Mouse (Mus musculus) lung, adult 18-20 months (tissue): ENCODE measurements around the gene Rufy1.
"Not testable (repeated sequence)": the region's sequence is repeated elsewhere in the genome, so short reads cannot be mapped to it uniquely, and the experiment has no call there.

Experiments used
- DNase-seq, 2 experiments: peaks; one replicate each; pipeline ENCODE4 v3.0.0; 2022; ENCODE audit warnings: mixed read lengths in 2 of 2

Gene Rufy1

DNA sequence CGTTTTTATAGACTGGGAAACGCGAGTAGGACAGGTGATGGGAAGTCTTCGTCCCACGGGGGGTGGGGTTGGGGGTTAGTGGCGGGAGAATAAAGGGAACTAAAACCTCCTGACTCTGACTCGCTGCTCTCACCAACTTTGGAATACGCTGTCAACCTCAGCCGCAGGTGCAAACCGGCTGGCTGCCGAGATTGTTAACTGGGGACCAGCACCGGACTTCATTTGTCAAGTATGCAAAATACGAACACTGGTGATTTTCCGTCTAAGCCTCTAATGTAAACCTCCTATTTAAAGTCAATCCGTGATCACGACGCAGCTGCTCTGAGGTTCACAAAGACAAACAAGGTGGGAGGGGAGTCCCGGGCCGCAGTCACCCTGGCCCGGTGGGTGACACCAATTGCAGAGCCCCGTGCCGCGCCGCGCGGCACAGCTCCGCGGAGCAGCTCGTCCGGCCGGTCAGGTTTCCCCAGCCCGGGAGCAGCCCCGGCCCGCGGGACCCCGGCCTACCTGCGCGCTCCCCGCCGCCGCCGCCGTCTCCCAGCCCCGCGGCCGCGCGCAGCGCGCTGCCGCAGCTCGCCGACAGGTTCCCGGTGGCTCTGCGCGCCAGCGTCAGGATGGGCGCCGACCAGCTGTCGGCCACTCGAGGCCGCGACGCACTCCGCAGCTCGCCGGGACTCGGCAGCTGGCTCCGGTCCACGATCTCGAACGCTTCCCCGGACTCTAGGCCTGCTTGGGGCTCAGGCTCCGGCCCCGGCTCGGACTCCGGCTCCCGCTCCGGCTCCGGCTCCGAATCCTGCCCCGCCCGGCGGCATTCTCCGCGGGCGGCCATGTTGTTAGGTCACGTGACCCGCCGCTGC, at the start of gene Rufy1:
Rufy1 (minus strand) TSS at position 849 of the 857 bp plus-strand sequence.
- peak; percentile 85 for DNase-seq

GRCm38 (mm10) chr11:50478072-50478471, 47.1 kb upstream of the Rufy1 start:
- no peak for DNase-seq

- no peak for DNase-seq
Observed at GRCm38 (mm10) chr11:50477486-50478070, 46.7 kb upstream of the Rufy1 start.

- no peak for DNase-seq
Observed at GRCm38 (mm10) chr11:50476971-50477370, 46.0 kb upstream of the Rufy1 start.

DNA sequence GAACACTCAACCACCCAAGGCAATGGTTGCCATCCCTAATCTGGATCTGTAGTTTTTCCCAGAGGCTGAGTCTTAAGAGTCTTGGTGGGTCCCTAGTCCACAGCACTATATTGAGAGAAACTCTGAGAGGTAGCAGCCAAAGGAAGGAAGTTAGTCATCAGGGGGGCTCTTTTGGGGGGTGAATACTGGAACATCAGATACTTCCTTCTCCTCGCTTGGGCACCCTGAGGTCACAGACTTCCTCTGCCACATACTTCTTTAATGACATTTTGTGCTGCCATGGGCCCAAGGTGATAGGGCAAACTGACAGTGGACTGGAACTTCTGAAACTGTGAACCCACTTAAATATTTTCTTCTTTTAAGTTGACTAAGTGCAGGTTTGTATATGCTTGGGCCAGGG, 43.0 kb upstream of the Rufy1 start:
- no peak for DNase-seq

- DNase-seq = no peak
Observed at GRCm38 (mm10) chr11:50472161-50472939, 41.4 kb upstream of the Rufy1 start.

- no peak for DNase-seq
Observed at GRCm38 (mm10) chr11:50461481-50461880, 30.6 kb upstream of the Rufy1 start.

- no peak for DNase-seq
Observed at GRCm38 (mm10) chr11:50459250-50459649, 28.3 kb upstream of the Rufy1 start.

GRCm38 (mm10) chr11:50457111-50457911, 26.4 kb upstream of the Rufy1 start:
- DNase-seq = peak; percentile 30 to 39

DNA sequence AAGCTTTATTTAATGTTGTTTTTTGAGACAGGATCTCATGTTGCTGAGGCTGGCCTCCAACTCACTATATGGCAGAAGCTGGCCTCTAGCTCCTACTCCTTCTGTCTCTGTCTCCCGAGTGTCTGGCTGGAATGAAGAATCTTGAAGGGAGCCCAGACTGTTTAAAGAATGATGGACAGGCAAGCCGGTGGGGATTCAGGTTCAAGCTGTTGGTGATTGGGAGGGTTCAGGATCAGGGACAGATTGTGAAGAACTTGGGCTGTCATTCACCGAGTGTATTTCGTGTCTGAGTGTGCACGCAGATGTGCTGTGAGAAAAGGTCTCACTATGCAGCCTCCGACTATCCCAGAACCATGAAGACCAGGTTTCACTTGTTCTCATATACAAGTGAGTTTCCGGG, 25.5 kb upstream of the Rufy1 start:
- no peak for DNase-seq

GRCm38 (mm10) chr11:50454934-50455333, 24.0 kb upstream of the Rufy1 start:
- DNase-seq = no peak

DNA sequence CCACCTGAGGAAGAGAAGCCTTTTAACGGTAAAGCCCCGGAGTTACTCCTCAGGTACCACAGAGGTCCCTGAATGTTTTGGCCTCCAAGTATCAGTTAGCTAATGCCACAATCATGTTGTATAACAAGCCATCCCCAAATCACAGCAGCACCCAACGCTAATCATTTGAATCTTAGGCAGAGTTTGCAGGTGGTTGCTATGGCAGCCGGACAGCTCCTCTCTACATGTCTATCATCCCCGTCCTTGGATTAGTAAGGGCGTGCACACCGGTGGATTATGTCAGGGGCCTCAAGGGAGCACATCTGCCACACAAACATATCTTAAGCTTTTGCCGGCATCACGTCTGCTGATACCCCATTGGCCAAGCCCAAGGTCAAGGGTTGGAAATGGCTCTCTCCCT, 19.3 kb upstream of the Rufy1 start:
- no peak for DNase-seq

DNA sequence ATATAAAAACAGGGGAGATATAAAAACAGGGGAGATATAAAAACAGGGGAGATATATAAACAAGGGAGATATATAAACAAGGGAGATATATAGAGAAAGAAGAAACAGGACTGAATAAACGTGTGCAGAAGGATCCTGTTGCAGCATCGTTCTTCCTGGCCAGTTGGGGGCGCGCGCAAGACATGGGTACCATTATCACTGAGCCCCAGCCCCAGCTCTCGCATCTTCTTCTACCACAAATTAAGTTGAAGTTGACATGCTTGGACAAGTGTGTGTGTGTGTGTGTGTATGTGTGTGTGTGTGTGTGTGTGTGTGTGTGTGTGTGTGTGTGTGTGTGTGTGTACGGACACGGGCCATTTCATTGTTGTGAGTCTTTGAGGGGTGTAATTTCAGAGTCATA, 17.2 kb upstream of the Rufy1 start:
- not testable (repeated sequence) for DNase-seq

DNA sequence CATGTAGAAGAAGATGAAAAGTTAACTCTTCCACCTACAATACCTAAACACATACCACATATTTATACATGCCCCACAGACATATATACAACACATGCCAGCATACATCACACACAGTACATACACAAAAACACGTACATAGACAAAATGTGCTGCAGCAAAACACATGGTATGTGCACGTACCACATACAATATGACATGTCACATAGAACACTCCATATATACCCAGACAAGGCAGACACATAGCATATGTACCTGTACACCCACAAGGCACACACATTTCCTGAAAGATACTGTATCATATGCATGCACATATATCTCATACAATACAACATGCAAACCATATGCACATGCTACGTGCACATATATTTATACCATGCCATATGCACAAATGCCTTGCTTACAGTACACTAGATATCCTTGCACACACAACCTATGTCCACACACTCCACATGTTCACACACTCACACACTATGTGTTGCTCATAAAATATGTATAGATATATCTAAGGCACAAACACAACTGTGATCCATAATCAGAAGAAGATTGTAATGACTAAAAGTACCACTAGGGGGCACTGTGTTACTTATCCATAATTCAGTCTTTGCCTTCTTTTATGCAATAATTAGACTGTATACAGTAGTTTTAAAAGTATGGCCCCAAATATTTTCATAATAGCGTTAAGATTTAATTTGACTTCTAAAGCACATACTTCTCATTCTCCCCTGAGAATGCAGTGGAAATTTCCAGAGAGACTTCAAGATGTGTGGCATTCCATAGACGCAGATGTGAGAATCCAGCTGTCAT, 12.5 kb upstream of the Rufy1 start:
- DNase-seq = no peak

DNA sequence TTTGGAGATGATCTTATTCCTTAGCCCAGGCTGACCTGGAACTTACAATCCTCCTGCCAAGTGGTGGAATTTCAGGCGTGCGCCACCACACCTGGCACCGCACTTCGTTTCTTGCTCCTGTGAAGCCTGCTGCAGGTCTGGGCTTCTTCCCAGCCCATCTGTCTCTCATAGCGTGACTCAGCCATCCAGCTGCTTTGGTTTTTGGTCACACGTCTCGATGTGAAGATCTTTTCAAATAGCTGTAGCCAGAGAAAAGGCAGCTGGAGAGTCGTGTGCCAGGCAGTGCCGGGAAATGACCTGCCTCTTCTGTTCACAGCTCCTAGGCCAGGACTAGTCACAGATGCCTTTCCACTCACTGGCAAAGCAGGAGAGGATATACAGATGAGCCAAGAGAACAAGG, 10.7 kb upstream of the Rufy1 start:
- DNase-seq = peak; percentile 36 to 44

DNA sequence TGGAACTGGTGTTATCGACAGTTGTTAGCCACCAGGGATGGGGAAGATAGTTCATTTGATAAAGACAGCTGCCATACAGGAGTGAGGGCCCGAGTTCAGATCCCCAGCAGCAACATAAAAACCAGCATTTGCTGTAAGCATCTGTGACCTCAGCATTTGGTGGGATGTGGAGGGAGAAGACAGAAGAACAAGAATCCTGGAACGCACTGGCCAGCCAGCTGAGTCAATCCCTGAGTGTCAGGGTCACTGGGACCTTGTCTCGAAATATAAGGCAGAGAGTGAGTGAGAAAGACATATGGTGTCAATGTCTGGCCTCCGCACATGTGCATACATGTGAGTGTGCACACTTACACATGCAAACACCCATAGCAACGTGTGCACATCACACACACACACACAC, 9.8 kb upstream of the Rufy1 start:
- DNase-seq = no peak

GRCm38 (mm10) chr11:50439857-50440256, 8.9 kb upstream of the Rufy1 start:
- no peak for DNase-seq

GRCm38 (mm10) chr11:50432896-50433295, 2.0 kb upstream of the Rufy1 start:
- no peak for DNase-seq

DNA sequence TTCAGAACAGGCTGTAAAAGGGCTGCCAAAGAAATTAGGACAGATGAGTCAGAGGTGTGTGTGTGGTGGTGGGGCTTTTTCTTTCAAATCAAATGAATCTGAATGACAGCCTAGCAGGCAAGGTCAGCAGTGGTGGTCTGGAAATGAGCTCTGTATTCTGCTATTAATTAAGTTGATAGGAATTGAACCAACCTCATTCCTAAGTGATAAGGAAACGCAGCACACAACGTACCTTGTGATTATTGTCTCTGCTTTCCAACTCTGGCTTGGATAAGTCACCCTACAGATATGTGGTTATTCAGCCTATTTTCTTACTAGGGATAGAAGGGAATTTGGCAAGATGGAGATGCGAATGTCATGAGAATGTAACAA, 1.1 kb upstream of the Rufy1 start:
- no peak for DNase-seq

GRCm38 (mm10) chr11:50431134-50432068, 476 bp upstream of the Rufy1 start:
- DNase-seq = peak in 1 of 2 experiments; percentile 12

DNA sequence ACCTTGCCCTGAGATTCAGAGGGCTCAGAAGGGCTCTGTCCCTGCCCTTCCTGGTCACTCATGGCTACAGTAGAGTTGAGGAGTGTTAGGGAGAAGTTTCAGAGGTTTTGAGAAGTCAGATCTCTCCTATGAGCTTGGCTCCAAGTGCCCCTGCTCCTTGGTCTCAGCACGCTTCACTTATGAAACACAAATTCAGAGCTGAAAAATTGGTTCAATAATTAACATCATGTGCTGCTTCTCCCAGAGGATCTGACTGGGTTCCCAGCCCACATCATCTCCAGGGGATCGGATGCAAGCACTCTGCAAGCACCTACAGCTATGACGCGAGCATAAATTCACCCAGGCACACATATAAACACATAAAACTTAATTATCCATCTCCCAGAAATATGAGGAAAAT, 4.9 kb downstream of the Rufy1 start:
- DNase-seq = no peak
